Mouse (Mus musculus): ENCODE data around the gene A4gnt. TPM values are rescaled to one million over a fixed set of nuclear protein-coding genes. Genes with fewer than 3 reads are reported as not detected.

The A4gnt gene
- polyA plus RNA-seq, 1 experiment: not detected

- Histone ChIP-seq H3K27me3 (ENCODE audit: control insufficient read depth, insufficient read depth, low read length) (no peaks in the 10 kb centered on the region), H3K27ac (ENCODE audit: control insufficient read depth, insufficient read depth, low read depth, low read length) (no peak overlapping the region), H3K4me3 (ENCODE audit: control insufficient read depth, low read depth, low read length) (no peak overlapping the region), H3K36me3 (ENCODE audit: control insufficient read depth, insufficient read depth, low read length) (no peaks in the 10 kb centered on the region), H3K4me1 (ENCODE audit: control insufficient read depth, insufficient read depth, low read length) (peaks cover 3% of the 10 kb centered on the region)
- TF ChIP-seq POLR2A (IDR thresholded peaks at IDR 0.05; ENCODE audit: control insufficient read depth, low read depth, low read length): no peak
- TF ChIP-seq CTCF (IDR thresholded peaks at IDR 0.05; ENCODE audit: control insufficient read depth, insufficient read depth, insufficient replicate concordance, low read depth, low read length): no peak
Measured at GRCm38 (mm10) chr9:99632264-99632663, 20.0 kb downstream of the A4gnt start.

- H3K27me3 ChIP-seq (ENCODE audit: control insufficient read depth, insufficient read depth, low read length): no peaks in the 10 kb centered on the region
- no peak overlapping the region for H3K27ac ChIP-seq (ENCODE audit: control insufficient read depth, insufficient read depth, low read depth, low read length)
- no peak for TF ChIP-seq POLR2A (IDR thresholded peaks at IDR 0.05; ENCODE audit: control insufficient read depth, low read depth, low read length)
- no peak for TF ChIP-seq CTCF (IDR thresholded peaks at IDR 0.05; ENCODE audit: control insufficient read depth, insufficient read depth, insufficient replicate concordance, low read depth, low read length)
- no peak overlapping the region for H3K4me3 ChIP-seq (ENCODE audit: control insufficient read depth, low read depth, low read length)
- no peaks in the 10 kb centered on the region for H3K4me1 ChIP-seq (ENCODE audit: control insufficient read depth, insufficient read depth, low read length)
- H3K36me3 ChIP-seq (ENCODE audit: control insufficient read depth, insufficient read depth, low read length): no peaks in the 10 kb centered on the region
Measured at GRCm38 (mm10) chr9:99636776-99637175, 24.5 kb downstream of the A4gnt start.

GRCm38 (mm10) chr9:99637227-99637626, 24.9 kb downstream of the A4gnt start:
- Histone ChIP-seq H3K27me3 (ENCODE audit: control insufficient read depth, insufficient read depth, low read length) (no peaks in the 10 kb centered on the region), H3K36me3 (ENCODE audit: control insufficient read depth, insufficient read depth, low read length) (no peaks in the 10 kb centered on the region), H3K27ac (ENCODE audit: control insufficient read depth, insufficient read depth, low read depth, low read length) (no peak overlapping the region), H3K4me3 (ENCODE audit: control insufficient read depth, low read depth, low read length) (no peak overlapping the region), H3K4me1 (ENCODE audit: control insufficient read depth, insufficient read depth, low read length) (no peaks in the 10 kb centered on the region)
- TF ChIP-seq CTCF (IDR thresholded peaks at IDR 0.05; ENCODE audit: control insufficient read depth, insufficient read depth, insufficient replicate concordance, low read depth, low read length) (no peak), POLR2A (IDR thresholded peaks at IDR 0.05; ENCODE audit: control insufficient read depth, low read depth, low read length) (no peak)

- no peak overlapping the region for H3K4me3 ChIP-seq (ENCODE audit: control insufficient read depth, low read depth, low read length)
- H3K4me1 ChIP-seq (ENCODE audit: control insufficient read depth, insufficient read depth, low read length): no peaks in the 10 kb centered on the region
- no peak overlapping the region for H3K27ac ChIP-seq (ENCODE audit: control insufficient read depth, insufficient read depth, low read depth, low read length)
- no peaks in the 10 kb centered on the region for H3K36me3 ChIP-seq (ENCODE audit: control insufficient read depth, insufficient read depth, low read length)
- no peaks in the 10 kb centered on the region for H3K27me3 ChIP-seq (ENCODE audit: control insufficient read depth, insufficient read depth, low read length)
- TF ChIP-seq CTCF (IDR thresholded peaks at IDR 0.05; ENCODE audit: control insufficient read depth, insufficient read depth, insufficient replicate concordance, low read depth, low read length): no peak
- no peak for TF ChIP-seq POLR2A (IDR thresholded peaks at IDR 0.05; ENCODE audit: control insufficient read depth, low read depth, low read length)
Measured at GRCm38 (mm10) chr9:99637736-99638135, 25.4 kb downstream of the A4gnt start.

- no peak for TF ChIP-seq POLR2A (IDR thresholded peaks at IDR 0.05; ENCODE audit: control insufficient read depth, low read depth, low read length)
- TF ChIP-seq CTCF (IDR thresholded peaks at IDR 0.05; ENCODE audit: control insufficient read depth, insufficient read depth, insufficient replicate concordance, low read depth, low read length): no peak
- H3K4me3 ChIP-seq (ENCODE audit: control insufficient read depth, low read depth, low read length): no peak overlapping the region
- H3K36me3 ChIP-seq (ENCODE audit: control insufficient read depth, insufficient read depth, low read length): no peaks in the 10 kb centered on the region
- H3K27ac ChIP-seq (ENCODE audit: control insufficient read depth, insufficient read depth, low read depth, low read length): no peak overlapping the region
- no peaks in the 10 kb centered on the region for H3K27me3 ChIP-seq (ENCODE audit: control insufficient read depth, insufficient read depth, low read length)
- H3K4me1 ChIP-seq (ENCODE audit: control insufficient read depth, insufficient read depth, low read length): no peaks in the 10 kb centered on the region
Measured at GRCm38 (mm10) chr9:99639957-99640356, 27.7 kb downstream of the A4gnt start.

- Histone ChIP-seq H3K4me1 (ENCODE audit: control insufficient read depth, insufficient read depth, low read length) (no peaks in the 10 kb centered on the region), H3K27ac (ENCODE audit: control insufficient read depth, insufficient read depth, low read depth, low read length) (no peak overlapping the region), H3K4me3 (ENCODE audit: control insufficient read depth, low read depth, low read length) (no peak overlapping the region), H3K36me3 (ENCODE audit: control insufficient read depth, insufficient read depth, low read length) (no peaks in the 10 kb centered on the region), H3K27me3 (ENCODE audit: control insufficient read depth, insufficient read depth, low read length) (no peaks in the 10 kb centered on the region)
- TF ChIP-seq CTCF (IDR thresholded peaks at IDR 0.05; ENCODE audit: control insufficient read depth, insufficient read depth, insufficient replicate concordance, low read depth, low read length): no peak
- no peak for TF ChIP-seq POLR2A (IDR thresholded peaks at IDR 0.05; ENCODE audit: control insufficient read depth, low read depth, low read length)
Measured at GRCm38 (mm10) chr9:99645416-99645815, 33.1 kb downstream of the A4gnt start.

- TF ChIP-seq CTCF (IDR thresholded peaks at IDR 0.05; ENCODE audit: control insufficient read depth, insufficient read depth, insufficient replicate concordance, low read depth, low read length) (no peak), POLR2A (IDR thresholded peaks at IDR 0.05; ENCODE audit: control insufficient read depth, low read depth, low read length) (no peak)
- Histone ChIP-seq H3K4me3 (ENCODE audit: control insufficient read depth, low read depth, low read length) (no peak overlapping the region), H3K27ac (ENCODE audit: control insufficient read depth, insufficient read depth, low read depth, low read length) (no peak overlapping the region), H3K27me3 (ENCODE audit: control insufficient read depth, insufficient read depth, low read length) (no peaks in the 10 kb centered on the region), H3K4me1 (ENCODE audit: control insufficient read depth, insufficient read depth, low read length) (no peaks in the 10 kb centered on the region), H3K36me3 (ENCODE audit: control insufficient read depth, insufficient read depth, low read length) (no peaks in the 10 kb centered on the region)
Measured at GRCm38 (mm10) chr9:99646102-99646501, 33.8 kb downstream of the A4gnt start.

GRCm38 (mm10) chr9:99660756-99661155, 48.5 kb downstream of the A4gnt start:
- H3K4me3 ChIP-seq (ENCODE audit: control insufficient read depth, low read depth, low read length): no peak overlapping the region
- no peak for TF ChIP-seq POLR2A (IDR thresholded peaks at IDR 0.05; ENCODE audit: control insufficient read depth, low read depth, low read length)
- TF ChIP-seq CTCF (IDR thresholded peaks at IDR 0.05; ENCODE audit: control insufficient read depth, insufficient read depth, insufficient replicate concordance, low read depth, low read length): no peak
- no peaks in the 10 kb centered on the region for H3K4me1 ChIP-seq (ENCODE audit: control insufficient read depth, insufficient read depth, low read length)
- H3K27me3 ChIP-seq (ENCODE audit: control insufficient read depth, insufficient read depth, low read length): no peaks in the 10 kb centered on the region
- no peak overlapping the region for H3K27ac ChIP-seq (ENCODE audit: control insufficient read depth, insufficient read depth, low read depth, low read length)
- H3K36me3 ChIP-seq (ENCODE audit: control insufficient read depth, insufficient read depth, low read length): no peaks in the 10 kb centered on the region

All from testis, adult 2 months (tissue).